Mouse (Mus musculus): ENCODE measurements around the gene Cdh1.

Gene Cdh1

DNA sequence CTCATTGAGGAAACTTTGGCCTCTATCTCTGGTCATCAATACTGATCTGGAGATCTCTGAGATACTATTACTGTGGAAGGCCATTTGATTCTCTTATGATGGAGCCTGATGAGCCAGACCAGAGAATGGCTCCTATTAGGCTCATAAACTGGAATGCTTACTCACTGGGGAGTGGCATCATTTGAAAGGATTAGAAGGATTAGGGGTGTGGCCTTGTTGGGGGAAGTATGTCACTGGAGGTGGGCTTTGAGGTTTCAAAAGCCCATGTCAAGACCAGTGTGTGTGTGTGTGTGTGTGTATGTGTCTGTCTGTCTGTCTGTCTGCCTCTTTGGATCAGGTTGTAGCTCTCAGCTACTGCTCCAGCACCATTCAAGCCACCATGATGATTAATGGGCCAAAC is 20.8 kb downstream of the Cdh1 start:
- DNase-seq (ENCODE audit: low spot score): no peak

GRCm38 (mm10) chr8:106624743-106625142 is 21.6 kb downstream of the Cdh1 start:
- DNase-seq (ENCODE audit: low spot score): no peak

GRCm38 (mm10) chr8:106626096-106626865 is 23.1 kb downstream of the Cdh1 start:
- DNase-seq (ENCODE audit: low spot score): no peak

- no peak for DNase-seq (ENCODE audit: low spot score)
These were observed 25.3 kb downstream of the Cdh1 start for GRCm38 (mm10) chr8:106628291-106628964.

GRCm38 (mm10) chr8:106629456-106629855 is 26.3 kb downstream of the Cdh1 start:
- DNase-seq (ENCODE audit: low spot score): no peak

DNA sequence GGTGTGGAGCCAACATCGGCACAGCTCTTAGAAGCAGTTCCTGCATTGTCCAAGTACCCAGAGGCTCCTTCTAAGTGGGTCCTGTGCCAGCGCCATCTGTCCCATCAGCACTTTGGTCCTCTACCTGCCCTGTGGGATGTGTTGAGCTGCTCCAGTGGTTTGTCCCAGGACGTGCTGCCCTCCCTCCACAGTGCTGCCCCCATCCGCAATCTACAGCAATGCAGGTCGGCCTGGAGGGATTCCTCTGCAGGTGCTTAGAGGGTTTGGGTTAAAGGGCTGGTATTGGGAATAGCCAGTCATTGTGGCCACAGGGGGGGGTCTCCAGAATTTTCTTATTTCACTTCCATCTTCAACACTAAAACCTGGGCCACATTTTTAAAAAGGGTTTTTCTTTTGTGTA is 28.8 kb downstream of the Cdh1 start:
- DNase-seq (ENCODE audit: low spot score): no peak

- no peak for DNase-seq (ENCODE audit: low spot score)
These were observed 29.5 kb downstream of the Cdh1 start for GRCm38 (mm10) chr8:106632650-106633049.

DNA sequence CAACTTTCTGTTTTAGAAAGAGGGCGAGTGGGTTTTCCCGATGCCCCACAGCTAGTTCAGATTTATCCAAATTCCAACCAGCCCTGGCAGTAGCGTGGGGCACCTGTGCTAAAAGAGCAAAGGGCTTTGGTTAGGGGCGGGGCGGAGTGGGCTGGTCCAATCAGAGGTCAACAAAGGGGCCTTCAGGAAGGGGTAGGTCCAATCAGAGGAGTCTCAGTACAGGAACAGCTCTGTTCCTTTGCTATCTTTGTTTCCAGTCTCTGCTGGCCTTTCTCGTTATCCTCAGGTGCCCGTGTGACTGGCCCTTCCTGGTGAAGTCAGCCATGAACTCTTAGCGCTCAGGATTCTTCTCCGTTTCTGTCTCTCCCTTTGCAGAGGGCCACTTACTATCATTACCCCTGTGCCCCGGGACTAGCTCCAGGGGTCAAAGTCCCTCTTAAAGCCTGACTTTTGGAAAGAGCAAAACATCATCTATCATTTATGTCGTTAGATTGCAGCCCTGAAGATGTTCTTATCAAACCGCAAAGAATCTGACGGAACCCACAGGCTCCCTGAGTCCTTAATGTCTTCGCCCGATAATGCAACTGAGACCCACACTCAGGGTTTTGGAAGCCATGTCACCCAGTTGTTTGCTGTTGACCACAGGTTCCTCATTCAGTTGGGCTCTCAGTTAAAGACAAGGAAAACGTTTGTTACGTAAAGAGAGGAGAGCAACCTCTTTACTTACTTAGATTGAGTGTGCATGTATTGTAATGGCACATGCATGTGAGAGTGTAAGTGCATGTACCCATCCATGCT is 30.4 kb downstream of the Cdh1 start:
- no peak for DNase-seq (ENCODE audit: low spot score)

- no peak for DNase-seq (ENCODE audit: low spot score)
These were observed 32.1 kb downstream of the Cdh1 start for GRCm38 (mm10) chr8:106635284-106635683.

DNA sequence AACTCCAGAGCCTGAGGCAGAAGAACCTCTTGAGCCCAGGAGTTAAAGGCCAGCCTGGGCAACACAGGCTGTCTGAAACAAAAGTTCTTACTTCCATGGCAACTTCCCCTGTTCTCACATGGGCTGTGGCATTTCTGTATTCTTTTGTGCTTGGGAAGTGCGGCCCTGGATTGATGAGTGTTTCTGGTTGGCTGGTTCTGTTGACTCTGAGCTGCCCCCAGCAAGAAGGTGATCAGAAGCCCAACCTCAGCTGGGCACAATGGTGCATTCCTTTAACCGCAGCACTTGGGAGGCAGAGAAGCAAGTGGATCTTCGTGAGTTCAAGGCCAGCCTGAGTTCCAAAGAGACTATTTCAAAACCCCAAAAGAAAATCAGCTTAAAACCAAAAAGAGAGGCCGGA is 34.3 kb downstream of the Cdh1 start:
- no peak for DNase-seq (ENCODE audit: low spot score)

DNA sequence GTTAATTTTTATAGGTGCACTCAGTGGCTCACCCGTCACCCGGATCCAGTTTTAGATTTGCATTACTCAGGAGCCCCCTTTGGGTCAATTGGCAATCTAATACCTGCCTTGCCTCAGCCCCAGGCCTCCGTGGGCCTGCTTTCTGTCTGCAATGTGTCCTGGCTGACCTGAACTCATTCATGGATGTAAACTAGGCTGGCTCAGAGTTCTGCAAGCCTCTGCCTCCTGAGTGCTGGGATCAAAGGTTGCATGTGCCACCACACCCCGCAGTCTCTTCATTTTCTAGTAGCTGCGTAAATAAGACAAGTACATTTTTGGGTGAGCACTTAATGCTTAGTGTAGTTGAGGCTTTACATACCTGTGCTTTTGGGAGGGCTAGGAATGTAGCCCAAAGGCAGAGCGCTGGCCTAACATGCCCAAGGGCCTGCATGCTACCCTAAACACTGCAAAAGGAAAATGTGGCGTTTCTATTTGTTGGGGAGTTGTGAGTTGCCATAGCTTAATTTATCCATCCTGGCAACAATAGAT is 35.7 kb downstream of the Cdh1 start:
- DNase-seq (ENCODE audit: low spot score): no peak

DNA sequence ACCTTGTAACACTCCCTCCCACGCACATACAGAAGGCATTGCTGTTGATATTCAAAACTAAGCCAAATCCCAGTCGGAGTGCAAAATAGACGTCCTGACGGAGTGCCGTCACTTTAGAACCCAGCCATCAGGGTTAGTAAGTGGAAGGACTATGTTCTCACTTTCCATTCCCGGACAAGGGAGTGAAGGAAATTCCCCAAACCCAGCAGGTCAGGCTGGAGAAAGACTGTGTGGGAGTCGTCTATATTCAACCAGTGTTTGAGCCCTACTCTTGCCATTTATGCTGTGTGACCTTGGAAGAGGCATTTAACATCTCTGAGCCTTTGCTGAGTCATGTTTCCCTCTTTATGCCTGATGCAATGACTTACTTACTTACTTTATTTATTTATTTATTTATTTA is 37.1 kb downstream of the Cdh1 start:
- DNase-seq (ENCODE audit: low spot score): no peak

- no peak for DNase-seq (ENCODE audit: low spot score)
These were observed 37.8 kb downstream of the Cdh1 start for GRCm38 (mm10) chr8:106640921-106641320.

DNA sequence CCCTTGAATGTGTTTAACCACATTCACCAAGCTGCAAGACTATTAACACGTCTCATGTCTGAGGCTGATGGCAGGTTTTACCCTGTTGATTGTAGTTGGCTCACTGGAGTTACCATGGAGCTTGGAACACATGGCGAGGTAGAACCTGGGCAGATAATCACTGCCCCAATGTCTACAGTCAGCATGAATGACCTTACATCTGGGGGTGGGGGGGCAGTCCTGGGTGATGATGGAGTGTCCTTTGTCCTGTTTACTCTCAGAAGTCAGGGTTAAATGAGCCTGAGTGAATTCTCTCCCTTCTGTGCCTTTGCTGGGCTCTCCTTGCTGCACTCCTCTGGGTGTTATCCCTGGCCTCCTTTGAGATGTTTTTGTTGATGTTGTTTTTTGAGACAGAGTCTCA is 39.0 kb downstream of the Cdh1 start:
- DNase-seq (ENCODE audit: low spot score): no peak

DNA sequence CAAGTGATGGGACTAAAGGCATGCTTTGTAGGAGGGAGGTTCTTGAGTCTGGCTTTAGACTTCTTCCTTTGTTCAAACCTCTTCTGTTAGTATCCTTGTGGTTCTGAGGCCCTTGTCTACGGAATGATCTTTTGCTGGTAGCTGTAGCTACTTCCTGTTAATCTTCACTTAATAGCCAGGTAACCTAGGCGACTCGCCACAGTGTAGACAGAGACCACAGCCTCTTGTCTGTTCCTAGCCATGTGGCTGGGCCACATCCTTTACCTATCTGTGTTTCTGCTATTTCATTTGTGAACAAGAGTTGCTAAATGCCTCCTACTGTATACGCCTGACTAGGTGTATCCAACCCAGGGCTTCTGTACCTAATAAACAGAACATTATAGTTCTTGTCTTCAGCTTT is 39.9 kb downstream of the Cdh1 start:
- no peak for DNase-seq (ENCODE audit: low spot score)

DNA sequence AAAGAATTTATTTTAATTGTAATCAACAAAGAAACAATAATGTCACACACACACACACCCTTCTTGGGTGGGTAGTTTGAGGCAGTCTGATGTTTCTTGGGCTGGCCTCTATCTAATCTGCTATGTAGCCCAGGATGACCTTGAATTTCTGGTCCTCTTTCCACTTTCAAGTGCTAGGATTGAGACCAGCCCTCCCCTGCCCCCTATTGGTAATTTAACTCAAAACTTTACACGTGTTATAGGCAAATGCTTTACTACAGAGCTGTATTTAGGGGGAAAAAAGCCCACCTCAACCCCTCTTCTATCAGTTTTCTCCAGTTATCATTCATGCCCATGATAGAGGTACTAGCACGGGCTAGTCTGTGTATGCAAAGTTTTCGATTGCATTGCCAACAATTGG is 41.8 kb downstream of the Cdh1 start:
- DNase-seq (ENCODE audit: low spot score): no peak

- no peak for DNase-seq (ENCODE audit: low spot score)
These were observed 43.0 kb downstream of the Cdh1 start for GRCm38 (mm10) chr8:106646153-106646552.

DNA sequence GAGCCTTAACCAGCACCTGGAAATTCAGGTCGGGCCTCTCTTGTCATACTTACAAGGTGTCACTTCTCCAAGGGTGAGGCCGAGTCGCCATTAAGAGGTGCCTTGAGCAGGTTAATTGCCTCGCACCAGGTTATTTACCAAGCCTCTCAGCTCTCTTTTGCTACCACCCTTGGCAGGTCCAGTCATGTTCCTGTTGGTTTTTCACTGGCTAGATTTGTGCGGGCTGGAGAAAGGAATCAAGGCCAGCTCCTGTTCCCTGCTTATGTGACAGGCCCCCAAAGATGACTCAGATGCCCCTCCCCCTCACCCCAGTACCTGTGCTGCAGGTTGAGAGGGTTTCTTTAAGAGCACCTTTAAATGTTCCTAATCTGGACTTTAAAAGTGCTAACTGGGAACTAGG is 43.6 kb downstream of the Cdh1 start:
- no peak for DNase-seq (ENCODE audit: low spot score)

GRCm38 (mm10) chr8:106647387-106647786 is 44.2 kb downstream of the Cdh1 start:
- DNase-seq (ENCODE audit: low spot score): peak; percentile 51

DNA sequence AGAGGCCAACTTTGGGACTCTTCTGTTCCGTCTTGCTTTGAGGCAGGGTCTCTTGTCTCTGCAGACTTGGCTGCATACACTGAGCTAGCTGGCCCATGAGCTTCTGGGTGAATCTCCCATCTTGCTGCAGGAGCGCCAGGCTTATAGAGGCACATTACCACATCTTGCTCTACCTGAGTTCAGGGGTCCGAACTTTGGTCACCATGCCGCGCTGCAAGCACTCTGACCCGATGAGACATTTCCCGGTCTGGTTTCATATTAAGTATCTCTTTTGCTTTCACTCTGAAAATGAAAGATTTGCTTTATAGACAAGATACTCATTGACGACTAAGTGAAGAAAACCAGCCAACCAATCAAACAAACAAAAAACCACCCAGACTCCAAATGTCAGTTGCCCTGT is 45.3 kb downstream of the Cdh1 start:
- no peak for DNase-seq (ENCODE audit: low spot score)

- DNase-seq (ENCODE audit: low spot score): no peak
These were observed 48.8 kb downstream of the Cdh1 start for GRCm38 (mm10) chr8:106651994-106652393.

GRCm38 (mm10) chr8:106656046-106656445 is 52.9 kb downstream of the Cdh1 start:
- DNase-seq (ENCODE audit: low spot score): no peak

- DNase-seq (ENCODE audit: low spot score): no peak
These were observed 69.6 kb downstream of the Cdh1 start for GRCm38 (mm10) chr8:106672786-106673185.
